Mouse (Mus musculus) kidney, postnatal 0 days (tissue): ENCODE measurements around the gene Rnf146. TPM values are rescaled to one million over a fixed set of nuclear protein-coding genes. Genes with fewer than 3 reads are reported as not detected.

Experiments used
- ATAC-seq: fragments of 200-750 bp; cut with Nextera tagmentation; replicated peaks from 2 replicates; pipeline ENCODE4 v1.8.0; 2017; ENCODE audit warnings: low read depth, moderate number of reproducible peaks, moderate TSS enrichment, moderate library complexity; ENCODE audit not compliant: low FRiP score
- DNase-seq: peaks from one replicate; pipeline ENCODE4 v3.0.0-alpha.2; 2016; ENCODE audit warnings: low spot score
- H3K27ac ChIP-seq: fragments of 300-500 bp; sonication (generic); 2 replicates; pipeline ENCODE4 v1.5.1; 2014; ENCODE audit warnings: mild to moderate bottlenecking
- H3K27me3 ChIP-seq: fragments of 300-500 bp; sonication (generic); 2 replicates; pipeline ENCODE4 v1.6.1; 2014; ENCODE audit warnings: low read length, mixed read lengths; ENCODE audit not compliant: insufficient read depth
- H3K36me3 ChIP-seq: fragments of 300-500 bp; sonication (generic); 2 replicates; pipeline ENCODE4 v1.6.1; 2014; ENCODE audit warnings: low read length, mixed read lengths; ENCODE audit not compliant: insufficient read depth
- H3K4me1 ChIP-seq: fragments of 300-500 bp; sonication (generic); replicated peaks from 2 replicates; pipeline ENCODE4 v1.6.1; 2014; ENCODE audit warnings: antibody characterized with exemption, low read length, mixed read lengths; ENCODE audit not compliant: insufficient read depth
- H3K4me2 ChIP-seq: fragments of 300-500 bp; sonication (generic); 2 replicates; pipeline ENCODE4 v1.6.1; 2014; ENCODE audit warnings: mild to moderate bottlenecking, low read length, moderate library complexity, mixed read lengths
- H3K4me3 ChIP-seq: fragments of 300-500 bp; sonication (generic); replicated peaks from 2 replicates; pipeline ENCODE4 v1.5.1; 2014; ENCODE audit warnings: low read depth, low read length
- H3K9ac ChIP-seq: fragments of 300-500 bp; sonication (generic); 2 replicates; pipeline ENCODE4 v1.6.1; 2014; ENCODE audit warnings: low read depth, low read length
- H3K9me3 ChIP-seq: fragments of 300-500 bp; sonication (generic); replicated peaks from 2 replicates; pipeline ENCODE4 v1.6.1; 2016; ENCODE audit warnings: low read length, inconsistent platforms, mixed read lengths
- CTCF ChIP-seq: IDR thresholded peaks from 2 replicates; pipeline ENCODE4 v1.5.1; 2016; ENCODE audit warnings: antibody characterized with exemption, low read depth, mild to moderate bottlenecking, moderate library complexity
- WGBS: fragments of 180-500 bp; shearing (Covaris S2); extraction: QIAGEN DNeasy Blood & Tissue Kit; methylation state at CpG from one replicate; pipeline ENCODE4 v1.1.7; 2014; 5-methylcytosine and 5-hydroxymethylcytosine counted together
- polyA plus RNA-seq: library from polyadenylated mRNA; unstranded; fragments of >200 nt; fragmentation: Nextera tagmentation; extraction: Ambion mirVana; gene quantifications from 2 replicates; pipeline ENCODE4 v1.2.1, GENCODE M21; 2015

Rnf146 gene
- polyA plus RNA-seq, 1 experiment from 2014 or later: 43.9 TPM

GRCm38 (mm10) chr10:29361095-29361463 lies 1.2 kb downstream of the Rnf146 start:
- no peak for ATAC-seq
- Histone ChIP-seq H3K27me3 (no peaks in the 10 kb centered on the region), H3K36me3 (no peaks in the 10 kb centered on the region), H3K4me3 (peak overlapping the region; percentile 83), H3K27ac (peak overlapping the region; percentile 99), H3K4me1 (0 out of 2 replicates have a peak, but pooled peaks cover 5% of the 10 kb centered on the region), H3K9me3 (no peaks in the 10 kb centered on the region), H3K9ac (peak overlapping the region; percentile 99), H3K4me2 (peak overlapping the region; percentile 82)
- WGBS: under 1% methylated on average over 6 of the region's 6 CpGs
- DNase-seq: no peak
- no peak for TF ChIP-seq CTCF

DNA sequence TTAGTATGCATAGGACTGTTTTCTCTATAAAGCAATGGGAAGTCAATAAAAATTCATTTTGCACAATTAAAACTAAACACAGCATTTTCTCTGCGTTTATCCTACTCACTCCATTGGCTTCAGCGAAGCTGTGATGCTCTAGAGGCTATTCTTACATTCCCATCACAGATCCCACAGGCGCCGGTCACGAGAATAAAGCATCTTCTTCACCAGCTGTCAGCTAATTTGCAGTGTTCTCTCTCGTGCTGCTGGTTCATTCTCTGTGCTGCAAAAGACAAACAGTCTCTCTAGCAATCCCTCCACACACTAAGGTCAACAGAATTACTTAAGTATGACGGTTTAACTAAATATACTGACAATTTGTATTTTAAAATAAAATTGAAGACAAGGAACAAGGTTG lies 8.1 kb downstream of the Rnf146 start:
- Histone ChIP-seq H3K9ac (no peak overlapping the region), H3K9me3 (no peaks in the 10 kb centered on the region), H3K36me3 (peaks cover 7% of the 10 kb centered on the region; the same call in 1 of the 2 replicates), H3K4me2 (no peak overlapping the region), H3K27me3 (no peaks in the 10 kb centered on the region), H3K27ac (no peak overlapping the region), H3K4me1 (no peaks in the 10 kb centered on the region), H3K4me3 (no peak overlapping the region)
- no peak for DNase-seq
- TF ChIP-seq CTCF: no peak
- ATAC-seq: no peak
- WGBS: 75% methylated on average over 7 of the region's 7 CpGs

GRCm38 (mm10) chr10:29352575-29352974 lies 9.7 kb downstream of the Rnf146 start:
- 89% methylated on average over 3 of the region's 3 CpGs for WGBS
- Histone ChIP-seq H3K9me3 (no peaks in the 10 kb centered on the region), H3K4me3 (no peak overlapping the region), H3K9ac (no peak overlapping the region), H3K27me3 (no peaks in the 10 kb centered on the region), H3K36me3 (peaks cover 7% of the 10 kb centered on the region; the same call in 1 of the 2 replicates), H3K27ac (no peak overlapping the region), H3K4me2 (no peak overlapping the region), H3K4me1 (no peaks in the 10 kb centered on the region)
- no peak for TF ChIP-seq CTCF
- no peak for ATAC-seq
- no peak for DNase-seq

DNA sequence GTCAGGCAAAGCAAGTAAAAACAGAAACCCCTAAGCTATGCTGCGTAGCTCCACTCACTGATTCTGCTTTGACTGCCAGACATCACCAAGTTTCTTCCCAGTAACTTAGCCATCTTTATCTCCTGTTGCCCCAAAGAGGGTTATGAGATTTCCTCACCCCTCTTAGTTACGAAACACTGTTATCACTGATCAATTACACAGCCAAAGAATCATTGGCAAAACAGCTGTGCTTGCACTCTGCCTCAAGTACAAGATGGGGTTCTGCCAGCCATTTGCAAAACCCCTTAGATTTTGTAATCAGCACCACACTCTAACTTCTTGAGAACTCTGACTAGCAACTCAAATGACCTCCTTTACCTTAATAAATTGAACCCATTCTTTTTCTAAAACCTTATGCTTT lies 10.8 kb downstream of the Rnf146 start:
- no peak for ATAC-seq
- no peaks in the 10 kb centered on the region for H3K4me1 ChIP-seq
- 93% methylated on average over 2 of the region's 2 CpGs for WGBS

GRCm38 (mm10) chr10:29346638-29347037 lies 15.6 kb downstream of the Rnf146 start:
- 93% methylated on average over 7 of the region's 7 CpGs for WGBS

More for the DNA sequence above, 10.8 kb downstream of the Rnf146 start:
- H3K4me2 ChIP-seq: no peak overlapping the region
- H3K36me3 ChIP-seq: peaks cover 14% of the 10 kb centered on the region
- no peak overlapping the region for H3K27ac ChIP-seq
- H3K4me3 ChIP-seq: no peak overlapping the region
- H3K9ac ChIP-seq: no peak overlapping the region
- DNase-seq: no peak
- no peak for TF ChIP-seq CTCF
- no peaks in the 10 kb centered on the region for H3K9me3 ChIP-seq
- H3K27me3 ChIP-seq: no peaks in the 10 kb centered on the region

DNA sequence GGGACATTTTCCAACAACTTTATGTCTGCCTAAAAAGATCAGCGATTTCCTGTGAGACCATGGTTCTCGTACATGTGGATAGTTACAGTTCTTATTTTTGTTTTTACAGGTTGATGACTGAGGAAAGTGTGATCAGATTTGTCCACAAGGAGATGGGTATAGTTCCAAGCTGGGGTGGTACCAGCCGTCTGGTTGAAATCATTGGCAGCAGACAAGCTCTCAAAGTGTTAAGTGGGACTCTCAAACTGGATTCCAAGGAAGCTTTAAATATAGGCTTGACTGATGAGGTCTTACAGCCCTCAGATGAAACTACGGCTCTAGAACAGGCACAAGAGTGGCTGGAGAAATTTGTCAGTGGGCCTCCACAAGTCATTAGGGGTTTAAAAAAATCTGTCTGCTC lies 18.0 kb downstream of the Rnf146 start:
- 89% methylated on average over 4 of the region's 4 CpGs for WGBS
- no peaks in the 10 kb centered on the region for H3K4me1 ChIP-seq
- no peak for ATAC-seq
- H3K27me3 ChIP-seq: no peaks in the 10 kb centered on the region
- TF ChIP-seq CTCF: no peak
- H3K4me2 ChIP-seq: no peak overlapping the region
- H3K9ac ChIP-seq: no peak overlapping the region
- DNase-seq: no peak
- no peaks in the 10 kb centered on the region for H3K9me3 ChIP-seq
- no peak overlapping the region for H3K4me3 ChIP-seq
- peaks cover 15% of the 10 kb centered on the region for H3K36me3 ChIP-seq
- H3K27ac ChIP-seq: no peak overlapping the region

More at GRCm38 (mm10) chr10:29346638-29347037, 15.6 kb downstream of the Rnf146 start:
- no peaks in the 10 kb centered on the region for H3K4me1 ChIP-seq
- H3K27ac ChIP-seq: no peak overlapping the region
- peaks cover 15% of the 10 kb centered on the region for H3K36me3 ChIP-seq
- DNase-seq: no peak
- H3K9me3 ChIP-seq: no peaks in the 10 kb centered on the region
- no peak for TF ChIP-seq CTCF
- H3K27me3 ChIP-seq: no peaks in the 10 kb centered on the region
- no peak overlapping the region for H3K9ac ChIP-seq
- no peak overlapping the region for H3K4me3 ChIP-seq
- H3K4me2 ChIP-seq: no peak overlapping the region
- no peak for ATAC-seq
